Mouse (Mus musculus) limb, embryonic 11.5 days (tissue): ENCODE results near the gene Bmper. TPM values are rescaled to one million over a fixed set of nuclear protein-coding genes. Genes with fewer than 3 reads are reported as not detected.

ENCODE experiments used
- ATAC-seq: fragments of 200-750 bp; cut with Nextera tagmentation; 2 replicates; pipeline ENCODE4 v1.8.0; 2017; ENCODE audit warnings: low read depth; ENCODE audit not compliant: insufficient number of reproducible peaks, low FRiP score, low TSS enrichment
- DNase-seq: peaks from one replicate; pipeline ENCODE4 v3.0.0-alpha.2; 2015; ENCODE audit warnings: low spot score
- H3K27ac ChIP-seq: fragments of 300-500 bp; sonication (generic); replicated peaks from 2 replicates; pipeline ENCODE4 v1.5.1; 2014; ENCODE audit warnings: low read depth, mild to moderate bottlenecking, low read length
- H3K27me3 ChIP-seq: fragments of 300-500 bp; sonication (generic); 2 replicates; pipeline ENCODE4 v1.6.1; 2014; ENCODE audit warnings: mild to moderate bottlenecking, low read length, mixed read lengths; ENCODE audit not compliant: control insufficient read depth, insufficient read depth
- H3K36me3 ChIP-seq: fragments of 300-500 bp; sonication (generic); 2 replicates; pipeline ENCODE4 v1.6.1; 2014; ENCODE audit warnings: mild to moderate bottlenecking, low read length, moderate library complexity, mixed read lengths; ENCODE audit not compliant: control insufficient read depth, insufficient read depth
- H3K4me1 ChIP-seq: fragments of 300-500 bp; sonication (generic); 2 replicates; pipeline ENCODE4 v1.6.1; 2014; ENCODE audit warnings: low read length, mixed read lengths; ENCODE audit not compliant: control insufficient read depth, insufficient read depth
- H3K4me2 ChIP-seq: fragments of 300-500 bp; sonication (generic); 2 replicates; pipeline ENCODE4 v1.6.1; 2014; ENCODE audit warnings: low read depth, mild to moderate bottlenecking, moderate library complexity; ENCODE audit not compliant: severe bottlenecking
- H3K4me3 ChIP-seq: fragments of 300-500 bp; sonication (generic); 2 replicates; pipeline ENCODE4 v1.5.1; 2014; ENCODE audit warnings: low read depth, low read length
- H3K9ac ChIP-seq: fragments of 300-500 bp; sonication (generic); 2 replicates; pipeline ENCODE4 v1.6.1; 2014; ENCODE audit warnings: mild to moderate bottlenecking, low read length
- H3K9me3 ChIP-seq: fragments of 300-500 bp; sonication (generic); 2 replicates; pipeline ENCODE4 v1.6.1; 2016; ENCODE audit warnings: low read length; ENCODE audit not compliant: control insufficient read depth
- WGBS: fragments of 180-500 bp; shearing (Covaris S2); extraction: QIAGEN DNeasy Blood & Tissue Kit; methylation state at CpG from one replicate; pipeline ENCODE4 v1.1.7; 2014; 5-methylcytosine and 5-hydroxymethylcytosine counted together
- polyA plus RNA-seq: library from polyadenylated mRNA; unstranded; fragments of >200 nt; fragmentation: Nextera tagmentation; extraction: Ambion mirVana; gene quantifications from 2 replicates; pipeline ENCODE4 v1.2.1, GENCODE M21; 2014

The Bmper gene
- polyA plus RNA-seq: 4.9 and 5.9 TPM in 2 replicates

- H3K4me1 ChIP-seq: peaks cover 7% of the 10 kb centered on the region; the same call in 1 of the 2 replicates
- peak; percentile 79 for ATAC-seq
- peak; percentile 76 for DNase-seq
- no peaks in the 10 kb centered on the region for H3K9me3 ChIP-seq
- H3K9ac ChIP-seq: peak within 1 kb of the TSS; percentile 76
- under 1% methylated on average over 75 of the region's 86 CpGs for WGBS
- H3K27me3 ChIP-seq: peaks cover 35% of the 10 kb centered on the region
- H3K36me3 ChIP-seq: no peaks in the 10 kb centered on the region
- H3K4me3 ChIP-seq: peak within 1 kb of the TSS; percentile 65
- peak within 1 kb of the TSS; percentile 51 for H3K27ac ChIP-seq
- peak within 1 kb of the TSS; percentile 95 for H3K4me2 ChIP-seq
Observed at GRCm38 (mm10) chr9:23222841-23223548, at the start of gene Bmper. TSS of gene Bmper (plus strand) at chr9:23223076.

- Histone ChIP-seq H3K4me2 (no peak overlapping the region), H3K27ac (no peak overlapping the region), H3K27me3 (no peaks in the 10 kb centered on the region), H3K9ac (no peak overlapping the region), H3K4me1 (no peaks in the 10 kb centered on the region), H3K9me3 (no peaks in the 10 kb centered on the region), H3K36me3 (no peaks in the 10 kb centered on the region), H3K4me3 (no peak overlapping the region)
- DNase-seq: no peak
- ATAC-seq: no peak
- WGBS: 79% methylated on average over 4 of the region's 4 CpGs
Observed at GRCm38 (mm10) chr9:23177476-23177875, 45.4 kb upstream of the Bmper start.

GRCm38 (mm10) chr9:23187181-23187580, 35.7 kb upstream of the Bmper start:
- no peak overlapping the region for H3K4me2 ChIP-seq
- no peaks in the 10 kb centered on the region for H3K36me3 ChIP-seq
- no peak overlapping the region for H3K9ac ChIP-seq
- no peaks in the 10 kb centered on the region for H3K4me1 ChIP-seq
- no peaks in the 10 kb centered on the region for H3K27me3 ChIP-seq
- 76% methylated on average over 4 of the region's 4 CpGs for WGBS
- no peak for ATAC-seq
- H3K9me3 ChIP-seq: no peaks in the 10 kb centered on the region
- no peak overlapping the region for H3K27ac ChIP-seq
- DNase-seq: no peak
- no peak overlapping the region for H3K4me3 ChIP-seq

- Histone ChIP-seq H3K27ac (no peak overlapping the region), H3K27me3 (no peaks in the 10 kb centered on the region), H3K4me2 (no peak overlapping the region), H3K9me3 (no peaks in the 10 kb centered on the region), H3K4me1 (no peaks in the 10 kb centered on the region), H3K9ac (no peak overlapping the region), H3K36me3 (no peaks in the 10 kb centered on the region), H3K4me3 (no peak overlapping the region)
- DNase-seq (no peak), ATAC-seq (no peak)
- WGBS: 88% methylated on average over 4 of the region's 4 CpGs
Observed at GRCm38 (mm10) chr9:23188136-23188535, 34.7 kb upstream of the Bmper start.

- Histone ChIP-seq H3K4me2 (no peak overlapping the region), H3K4me3 (no peak overlapping the region), H3K27me3 (no peaks in the 10 kb centered on the region), H3K36me3 (no peaks in the 10 kb centered on the region), H3K9ac (no peak overlapping the region), H3K9me3 (no peaks in the 10 kb centered on the region), H3K4me1 (no peaks in the 10 kb centered on the region), H3K27ac (no peak overlapping the region)
- ATAC-seq (no peak), DNase-seq (no peak)
- WGBS: 41% methylated on average over 1 of the region's 1 CpGs
Observed at GRCm38 (mm10) chr9:23190950-23191349, 31.9 kb upstream of the Bmper start.

- no peak overlapping the region for H3K4me3 ChIP-seq
- DNase-seq: no peak
- WGBS: 46% methylated on average over 2 of the region's 2 CpGs
Observed at GRCm38 (mm10) chr9:23191431-23191830, 31.4 kb upstream of the Bmper start.

GRCm38 (mm10) chr9:23192567-23193331, 30.1 kb upstream of the Bmper start:
- Histone ChIP-seq H3K9ac (no peak overlapping the region), H3K4me1 (no peaks in the 10 kb centered on the region), H3K27ac (no peak overlapping the region), H3K9me3 (no peaks in the 10 kb centered on the region), H3K36me3 (no peaks in the 10 kb centered on the region), H3K27me3 (no peaks in the 10 kb centered on the region), H3K4me3 (no peak overlapping the region), H3K4me2 (no peak overlapping the region)
- 84% methylated on average over 3 of the region's 3 CpGs for WGBS
- DNase-seq (no peak), ATAC-seq (no peak)

More at GRCm38 (mm10) chr9:23191431-23191830, 31.4 kb upstream of the Bmper start:
- Histone ChIP-seq H3K27ac (no peak overlapping the region), H3K9me3 (no peaks in the 10 kb centered on the region), H3K36me3 (no peaks in the 10 kb centered on the region), H3K9ac (no peak overlapping the region), H3K4me2 (no peak overlapping the region), H3K4me1 (no peaks in the 10 kb centered on the region), H3K27me3 (no peaks in the 10 kb centered on the region)
- no peak for ATAC-seq

- 95% methylated on average over 4 of the region's 4 CpGs for WGBS
- no peak overlapping the region for H3K4me2 ChIP-seq
- ATAC-seq (no peak), DNase-seq (no peak)
- 0 out of 2 replicates have a peak, but pooled peaks cover 2% of the 10 kb centered on the region for H3K27me3 ChIP-seq
- no peaks in the 10 kb centered on the region for H3K9me3 ChIP-seq
- no peak overlapping the region for H3K4me3 ChIP-seq
- H3K9ac ChIP-seq: no peak overlapping the region
- no peaks in the 10 kb centered on the region for H3K36me3 ChIP-seq
- H3K27ac ChIP-seq: no peak overlapping the region
- H3K4me1 ChIP-seq: no peaks in the 10 kb centered on the region
Observed at GRCm38 (mm10) chr9:23198996-23199395, 23.9 kb upstream of the Bmper start.
